Mouse (Mus musculus): ENCODE measurements around the gene Mlec.

DNA sequence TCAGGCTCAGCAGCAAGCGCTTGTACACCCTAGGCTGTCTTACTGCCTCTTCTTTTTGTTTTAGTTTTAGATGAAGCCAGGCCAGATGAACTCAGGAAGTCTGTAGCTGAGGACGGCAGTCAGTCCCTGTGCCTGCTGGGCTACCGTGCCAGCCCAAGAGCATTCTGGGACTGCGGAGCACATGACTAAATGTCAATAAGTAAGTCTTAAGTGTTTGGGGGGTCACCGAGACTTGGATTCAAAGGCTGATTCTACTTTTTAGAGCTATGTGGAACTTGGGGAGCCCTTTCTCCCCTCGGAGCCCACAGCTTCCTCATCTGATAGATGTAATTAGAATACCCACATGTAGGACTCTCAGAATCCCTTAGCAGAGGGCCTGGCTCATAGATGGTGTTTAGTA, 2.7 kb upstream of the Mlec start:
- TF ChIP-seq POLR2A (IDR thresholded peaks at IDR 0.05; ENCODE audit: insufficient read length, low read depth), result no peak
- TF ChIP-seq CEBPB (IDR thresholded peaks at IDR 0.05; ENCODE audit: insufficient read depth, poor library complexity, severe bottlenecking), result no peak

Data from myocyte (in vitro differentiated cells).